In genomic region chr11:29373396-29374273, GRCm38 (mm10) we compare ENCODE assay signal across 8 mouse cellular contexts. TPM values are rescaled to one million over a fixed set of nuclear protein-coding genes. Genes with fewer than 3 reads are reported as not detected.
DNase-seq lines count a peak whose midpoint lies in the region; ATAC-seq and TF ChIP-seq lines count a peak whose summit lies in the region.

Ccdc88a (plus strand) TSS chr11:29373658.

- peaks cover 11% of the 10 kb centered on the region for H3K36me3 ChIP-seq in G1E (replicated peaks)
- H3K36me3 ChIP-seq in forebrain, embryonic 16.5 days (ENCODE audit: control insufficient read depth, insufficient read depth): no peaks in the 10 kb centered on the region
- no peaks in the 10 kb centered on the region for H3K36me3 ChIP-seq in lung, embryonic 14.5 days (ENCODE audit: insufficient read depth)
- no peaks in the 10 kb centered on the region for H3K36me3 ChIP-seq in thymus, adult 2 months (ENCODE audit: control insufficient read depth, insufficient read depth, low read length)

- H3K4me2 ChIP-seq in forebrain, embryonic 16.5 days (ENCODE audit: low read length): peak within 1 kb of the TSS; percentile 61
- H3K4me2 ChIP-seq in lung, embryonic 14.5 days: peak within 1 kb of the TSS; percentile 56

- peak within 1 kb of the TSS; percentile 96 for H3K9ac ChIP-seq in forebrain, embryonic 16.5 days (replicated peaks; ENCODE audit: low read depth, low read length)
- peak within 1 kb of the TSS; percentile 91 for H3K9ac ChIP-seq in lung, embryonic 14.5 days

- H3K27me3 ChIP-seq in G1E (ENCODE audit: insufficient read depth, low read length): no peaks in the 10 kb centered on the region
- no peaks in the 10 kb centered on the region for H3K27me3 ChIP-seq in forebrain, embryonic 16.5 days (replicated peaks; ENCODE audit: control insufficient read depth, insufficient read depth, low read length)
- H3K27me3 ChIP-seq in lung, embryonic 14.5 days (ENCODE audit: insufficient read depth, low read length): no peaks in the 10 kb centered on the region
- no peaks in the 10 kb centered on the region; the same call in 1 of the 2 replicates for H3K27me3 ChIP-seq in thymus, adult 2 months (ENCODE audit: control insufficient read depth, insufficient read depth, low read length)

- H3K9me3 ChIP-seq in G1E (replicated peaks): no peaks in the 10 kb centered on the region
- H3K9me3 ChIP-seq in forebrain, embryonic 16.5 days (ENCODE audit: control insufficient read depth, low read length): no peaks in the 10 kb centered on the region
- H3K9me3 ChIP-seq in lung, embryonic 14.5 days (ENCODE audit: low read depth, low read length): no peaks in the 10 kb centered on the region

- peaks cover 11% of the 10 kb centered on the region for H3K4me1 ChIP-seq in G1E (ENCODE audit: insufficient read depth, low read depth, low read length)
- peaks cover 20% of the 10 kb centered on the region for H3K4me1 ChIP-seq in forebrain, embryonic 16.5 days (replicated peaks; ENCODE audit: control insufficient read depth, insufficient read depth, low read length)
- peaks cover 5% of the 10 kb centered on the region; the same call in 1 of the 2 replicates for H3K4me1 ChIP-seq in lung, embryonic 14.5 days (ENCODE audit: insufficient read depth)
- H3K4me1 ChIP-seq in olfactory bulb, adult 2 months (ENCODE audit: control insufficient read depth, insufficient read depth, low read length): peaks cover 4% of the 10 kb centered on the region
- peaks cover 3% of the 10 kb centered on the region; the same call in 1 of the 2 replicates for H3K4me1 ChIP-seq in thymus, adult 2 months (replicated peaks; ENCODE audit: control insufficient read depth, insufficient read depth, low read length)

- peak; percentile 98 for TF ChIP-seq POLR2A in olfactory bulb, adult 2 months (IDR thresholded peaks at IDR 0.05; ENCODE audit: insufficient read depth, low read depth, low read length)
- peak; percentile 56; the same call in 1 of the 2 replicates for TF ChIP-seq POLR2A in thymus, adult 2 months (IDR thresholded peaks at IDR 0.05; ENCODE audit: control insufficient read depth, extremely low read depth, insufficient read depth, low read length, poor library complexity)

- H3K4me3 ChIP-seq in G1E (ENCODE audit: low read depth, low read length): peak within 1 kb of the TSS; percentile 90
- peak within 1 kb of the TSS; percentile 92 for H3K4me3 ChIP-seq in forebrain, embryonic 16.5 days (replicated peaks; ENCODE audit: low read length)
- H3K4me3 ChIP-seq in layer of hippocampus, adult 2 months: peak within 1 kb of the TSS; percentile 94
- peak within 1 kb of the TSS; percentile 87 for H3K4me3 ChIP-seq in lung, embryonic 14.5 days (ENCODE audit: low read depth, low read length)
- peak within 1 kb of the TSS; percentile 99 for H3K4me3 ChIP-seq in olfactory bulb, adult 2 months (ENCODE audit: insufficient read depth, low read depth, low read length)
- peak within 1 kb of the TSS; percentile 88 for H3K4me3 ChIP-seq in thymus, adult 2 months (ENCODE audit: control insufficient read depth, insufficient read depth, low read length)

- WGBS in forebrain, embryonic 16.5 days: under 1% methylated on average over 93 of the region's 107 CpGs
- under 1% methylated on average over 106 of the region's 107 CpGs for WGBS in lung, embryonic 14.5 days
- under 1% methylated on average over 107 of the region's 107 CpGs for WGBS in olfactory bulb, adult 2 months
- WGBS in thymus, adult 2 months: under 1% methylated on average over 104 of the region's 107 CpGs

- intact Hi-C loops in heart, postnatal 36 days (cut with DNase I): loop anchor here (1.0 to 10.0 kb wide), 5 partner anchors 126 to 321 kb away; partner anchors contain the start of genes Cfap36, Mtif2, Ppp4r3b and Rps27a

- peak; percentile 59 for ATAC-seq in G1E (ENCODE audit: extremely low read depth, insufficient number of reproducible peaks, low FRiP score, poor library complexity, severe bottlenecking)
- peak; percentile 94 for ATAC-seq in forebrain, embryonic 16.5 days
- ATAC-seq in lung, embryonic 14.5 days (ENCODE audit: insufficient read depth): peak; percentile 95

- TF ChIP-seq CTCF in G1E (IDR thresholded peaks at IDR 0.05; ENCODE audit: low read depth, low read length): no peak
- TF ChIP-seq CTCF in layer of hippocampus, adult 2 months (conservative IDR thresholded peaks at IDR 0.05): peak; percentile 71
- no peak for TF ChIP-seq CTCF in lung, embryonic 14.5 days (IDR thresholded peaks at IDR 0.05; ENCODE audit: low read depth)
- TF ChIP-seq CTCF in olfactory bulb, adult 2 months (IDR thresholded peaks at IDR 0.05; ENCODE audit: insufficient read depth, low read depth, low read length): 0 out of 2 replicates have a peak, but pooled peaks have one; percentile 17
- TF ChIP-seq CTCF in thymus, adult 2 months (IDR thresholded peaks at IDR 0.05; ENCODE audit: borderline replicate concordance, control insufficient read depth, extremely low read depth, insufficient read depth, low read length, poor library complexity): peak; percentile 48; the same call in 1 of the 2 replicates

- peak within 1 kb of the TSS; percentile 95 for H3K27ac ChIP-seq in forebrain, embryonic 16.5 days (ENCODE audit: low read length)
- H3K27ac ChIP-seq in layer of hippocampus, adult 2 months: peak within 1 kb of the TSS; percentile 99
- H3K27ac ChIP-seq in lung, embryonic 14.5 days (ENCODE audit: low read depth): peak within 1 kb of the TSS; percentile 94
- peak within 1 kb of the TSS; percentile 98 for H3K27ac ChIP-seq in olfactory bulb, adult 2 months (ENCODE audit: insufficient read depth, low read depth, low read length)
- H3K27ac ChIP-seq in thymus, adult 2 months (ENCODE audit: control insufficient read depth, insufficient read depth, low read length): no peak within 1 kb of the TSS

- DNase-seq in G1E (ENCODE audit: low spot score): peak; percentile 82
- DNase-seq in cerebellum, adult 18-20 months: peak; percentile 87 to 93
- peak; percentile 97 to 98 for DNase-seq in heart, postnatal 36 days
- DNase-seq in layer of hippocampus, adult 2 months (ENCODE audit: low spot score in 2 of 2): peak; percentile 95 to 98
- peak; percentile 98 for DNase-seq in lung, embryonic 14.5 days
- peak; percentile 93 for DNase-seq in thymus, adult 2 months

RNA-seq across cellular contexts. Expression of gene Ccdc88a, which starts in this region (rescaled TPM):
- total RNA-seq in G1E (2014; fragmentation: Nextera tagmentation) (85.9 and 86.2 TPM in 2 replicates), G1E (2017) (37.5 and 52.6 TPM in 2 replicates)
- 13.0 and 15.6 TPM in 2 replicates for polyA plus RNA-seq in G1E (2012)
- 84.7 and 85.4 TPM in 2 replicates for polyA plus RNA-seq in forebrain, embryonic 16.5 days (2015; fragmentation: Nextera tagmentation; extraction: Ambion mirVana)
- total RNA-seq in heart, postnatal 36 days (2021): 10 to 100 TPM in 1 of 2 experiments, 1 to 10 TPM in 1; 7.7 to 10.3 TPM
- total RNA-seq in layer of hippocampus, adult 2 months (2021): 10 to 100 TPM; 62.8 to 69.3 TPM
- polyA plus RNA-seq in lung, embryonic 14.5 days (2014; fragmentation: Nextera tagmentation; extraction: Ambion mirVana): 33.7 and 35.4 TPM in 2 replicates
- polyA plus RNA-seq in olfactory bulb, adult 2 months (2012; ENCODE audit: insufficient read depth, insufficient read length, low replicate concordance, missing spikeins): 43.0 TPM in 1 of 2 replicates, not detected in the other
- polyA plus RNA-seq in thymus, adult 2 months (2012; rRNA removed): 2.3 and 5.1 TPM in 2 replicates

Comparison
In these comparisons a context has a peak if more than half of its experiments do, and no peak if none do; other contexts are left out.
1. CTCF ChIP-seq: peak in layer of hippocampus, adult 2 months (single experiment), olfactory bulb, adult 2 months (single experiment) and thymus, adult 2 months (single experiment); none in G1E (single experiment) and lung, embryonic 14.5 days (single experiment).
2. Peak in every context shown above with its lines, with median percentiles within 50 percentile points of each other: ATAC-seq, DNase-seq and H3K4me3 ChIP-seq.